Mouse (Mus musculus) right cerebral cortex, postnatal 36 days (tissue): ENCODE results near the gene Sgca.
A peak's percentile ranks its signal among the peaks of the same experiment; 100 is the strongest.

Experiments
- DNase-seq, 2 experiments: peaks; one replicate each; pipeline ENCODE4 v3.0.0; 2022; ENCODE audit warnings: low spot score in 2 of 2, mixed read lengths in 1 of 2

The Sgca gene

DNA sequence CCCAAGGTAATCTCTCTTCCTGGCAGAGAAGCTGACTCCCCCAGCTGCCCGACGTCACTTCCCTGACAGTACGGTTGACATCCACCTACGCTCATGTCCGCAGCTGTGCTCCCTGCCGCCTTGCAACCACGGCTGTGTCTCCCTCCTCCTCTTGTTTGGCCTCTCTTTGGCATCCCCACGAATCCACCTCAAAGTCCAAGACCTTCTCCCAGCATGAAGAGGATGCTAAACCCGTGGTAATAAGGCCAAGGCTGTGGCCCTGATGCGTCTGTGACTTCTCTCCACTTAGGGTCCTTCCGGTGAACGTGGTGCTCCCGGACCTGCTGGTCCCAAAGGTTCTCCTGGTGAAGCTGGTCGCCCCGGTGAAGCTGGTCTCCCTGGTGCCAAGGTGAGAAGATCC, 33.1 kb downstream of the Sgca start:
- DNase-seq: no peak

DNA sequence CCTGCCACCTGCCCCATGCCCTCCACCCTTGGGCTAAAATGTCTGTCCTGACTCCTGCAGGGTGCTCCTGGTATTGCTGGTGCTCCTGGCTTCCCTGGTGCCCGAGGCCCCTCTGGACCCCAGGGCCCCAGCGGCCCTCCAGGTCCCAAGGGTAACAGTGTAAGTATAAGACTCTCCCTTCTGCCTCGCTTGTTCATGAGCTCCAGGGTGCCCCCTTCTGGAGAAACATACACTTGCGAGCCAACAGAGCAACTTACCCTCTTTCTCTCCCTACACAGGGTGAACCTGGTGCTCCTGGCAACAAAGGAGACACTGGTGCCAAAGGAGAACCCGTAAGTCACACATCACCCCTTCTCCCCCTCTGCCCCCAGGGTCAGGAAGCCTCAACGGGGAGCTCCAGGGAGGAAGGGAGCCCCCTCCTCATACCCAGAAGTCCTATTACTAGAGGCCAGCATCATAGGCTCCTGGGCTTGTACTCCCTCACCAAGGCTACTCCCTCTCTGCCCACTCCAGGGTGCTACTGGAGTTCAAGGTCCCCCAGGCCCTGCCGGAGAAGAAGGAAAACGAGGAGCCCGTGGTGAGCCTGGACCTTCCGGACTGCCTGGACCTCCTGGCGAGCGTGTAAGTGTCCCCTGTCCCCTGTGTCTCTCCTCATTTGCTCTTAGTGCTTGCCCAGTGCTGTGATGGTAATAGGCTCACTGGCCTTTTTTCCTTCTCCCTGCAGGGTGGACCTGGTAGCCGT, 33.7 kb downstream of the Sgca start:
- no peak for DNase-seq

DNA sequence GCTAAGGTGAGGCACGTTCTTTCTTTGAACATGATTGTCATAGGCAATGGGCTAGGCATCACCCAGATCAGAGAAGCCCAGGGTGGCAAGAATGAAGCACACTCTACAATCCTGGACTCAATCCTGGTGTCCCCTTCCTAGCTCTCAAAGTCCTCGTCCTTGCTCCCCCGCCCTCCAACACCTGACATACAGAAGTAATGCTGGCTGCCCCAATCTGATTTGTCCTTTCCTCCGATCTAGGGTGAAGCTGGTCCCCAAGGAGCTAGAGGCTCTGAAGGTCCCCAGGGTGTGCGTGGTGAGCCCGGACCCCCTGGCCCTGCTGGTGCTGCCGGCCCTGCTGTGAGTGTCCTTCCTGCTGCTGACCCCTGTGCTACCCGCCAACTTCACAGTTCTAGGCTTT, 34.4 kb downstream of the Sgca start:
- no peak for DNase-seq

DNA sequence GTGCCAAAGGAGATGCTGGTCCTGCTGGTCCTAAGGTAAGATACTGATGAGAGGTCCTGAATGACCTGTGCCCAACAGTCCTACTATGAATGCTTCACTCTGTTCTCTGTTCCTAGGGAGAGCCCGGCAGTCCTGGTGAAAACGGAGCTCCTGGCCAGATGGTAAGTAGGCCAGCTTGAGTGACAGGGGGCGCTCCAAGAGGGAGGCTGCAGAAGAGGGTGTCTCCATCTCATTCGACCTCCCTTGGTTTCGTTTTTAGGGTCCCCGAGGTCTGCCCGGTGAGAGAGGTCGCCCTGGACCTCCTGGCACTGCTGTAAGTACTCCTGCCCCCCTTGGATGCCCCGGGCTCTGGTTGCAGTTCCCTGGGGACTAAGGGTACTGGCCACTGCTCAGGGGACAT, 35.0 kb downstream of the Sgca start:
- no peak for DNase-seq

DNA sequence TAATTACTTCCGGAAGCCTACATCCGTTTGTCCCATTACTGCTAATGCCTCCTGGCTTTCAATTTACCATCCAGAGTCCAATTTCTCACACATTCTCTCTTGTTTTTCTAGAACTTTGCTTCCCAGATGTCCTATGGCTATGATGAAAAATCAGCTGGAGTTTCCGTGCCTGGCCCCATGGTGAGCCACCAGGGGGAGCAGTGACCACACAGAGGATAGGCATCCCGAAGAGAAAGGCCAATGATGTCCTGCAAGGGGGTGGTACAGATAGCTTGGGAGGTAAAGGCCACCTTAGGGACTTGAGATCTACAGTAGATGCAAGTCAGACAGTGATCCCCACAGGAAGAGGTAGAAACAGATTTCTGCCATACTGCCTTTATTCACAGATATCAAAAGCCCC, 36.8 kb downstream of the Sgca start:
- peak; percentile 36 for DNase-seq

DNA sequence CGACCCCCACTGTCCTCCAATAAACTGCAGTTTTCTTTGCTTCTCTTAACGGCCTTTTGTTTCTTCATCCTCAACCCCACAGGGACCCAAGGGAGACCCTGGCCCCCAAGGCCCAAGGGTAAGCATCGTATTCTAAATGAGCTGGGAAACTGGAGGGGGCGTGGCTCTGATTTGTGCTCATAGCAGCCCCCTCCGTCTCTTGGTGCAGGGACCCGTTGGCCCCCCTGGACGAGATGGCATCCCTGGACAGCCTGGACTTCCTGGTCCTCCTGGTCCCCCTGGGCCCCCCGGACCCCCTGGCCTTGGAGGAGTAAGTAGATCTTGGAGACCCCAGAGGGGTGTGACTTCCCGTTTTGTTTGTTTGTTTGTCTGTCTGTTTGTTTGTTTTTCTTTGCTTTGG, 37.8 kb downstream of the Sgca start:
- DNase-seq: no peak

DNA sequence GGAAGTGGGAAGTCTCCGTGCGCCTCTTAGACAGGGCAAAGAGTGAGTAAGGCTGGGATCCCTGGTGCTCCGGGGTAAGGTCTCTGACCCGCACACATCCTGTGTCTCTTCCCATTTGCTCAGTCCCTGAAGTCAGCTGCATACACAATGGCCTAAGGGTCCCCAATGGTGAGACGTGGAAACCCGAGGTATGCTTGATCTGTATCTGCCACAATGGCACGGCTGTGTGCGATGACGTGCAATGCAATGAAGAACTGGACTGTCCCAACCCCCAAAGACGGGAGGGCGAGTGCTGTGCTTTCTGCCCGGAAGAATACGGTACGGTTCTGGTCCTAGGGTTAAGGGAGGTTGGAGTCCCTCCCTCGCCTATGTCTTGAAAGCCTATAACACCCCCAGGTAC, 38.3 kb downstream of the Sgca start:
- DNase-seq: no peak

DNA sequence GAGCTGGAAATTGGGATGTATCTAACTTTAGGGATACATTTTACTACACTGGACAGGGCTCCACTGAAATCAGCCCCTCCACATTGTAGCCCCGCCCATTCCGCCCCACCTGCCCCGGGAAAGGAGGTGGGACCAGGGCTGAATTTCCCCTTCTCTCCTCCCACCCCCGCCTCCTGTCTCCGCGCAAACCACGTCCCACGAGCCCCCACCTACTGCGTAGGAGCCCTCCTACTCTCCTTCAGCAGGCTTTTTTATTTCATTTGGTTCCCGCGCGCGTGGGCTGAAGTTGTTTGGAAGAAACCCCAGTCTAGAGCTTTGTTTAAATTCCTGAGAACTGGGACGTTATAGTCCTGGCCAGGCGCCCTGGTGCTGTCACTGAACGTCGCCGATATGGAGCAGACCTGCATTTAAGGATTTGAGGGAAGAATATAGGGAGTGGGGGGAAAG, 38.8 kb downstream of the Sgca start:
- peak; percentile 57 to 68 for DNase-seq

DNA sequence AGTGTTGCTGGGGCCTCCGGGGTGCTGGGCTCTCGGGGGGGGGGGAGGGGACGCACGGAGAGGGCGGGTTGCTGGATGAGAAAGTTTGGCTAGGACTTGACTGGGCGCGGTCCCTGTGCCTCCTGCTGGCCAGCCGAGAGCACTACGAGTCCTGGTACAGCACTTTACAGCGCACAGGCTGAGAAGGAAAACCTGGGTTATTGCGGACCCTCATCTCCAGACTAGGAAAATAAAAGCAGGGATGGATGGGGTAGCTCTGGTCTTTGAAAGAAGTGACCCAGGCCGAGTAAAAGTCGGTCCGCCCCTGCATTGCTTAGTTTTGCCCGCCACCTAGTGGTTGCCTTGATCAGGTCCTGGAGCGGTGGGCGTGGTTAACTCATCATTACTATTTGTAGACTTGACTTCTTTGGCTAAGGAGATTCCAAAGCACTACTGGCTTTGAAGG, 39.3 kb downstream of the Sgca start:
- DNase-seq: peak; percentile 64 to 76

DNA sequence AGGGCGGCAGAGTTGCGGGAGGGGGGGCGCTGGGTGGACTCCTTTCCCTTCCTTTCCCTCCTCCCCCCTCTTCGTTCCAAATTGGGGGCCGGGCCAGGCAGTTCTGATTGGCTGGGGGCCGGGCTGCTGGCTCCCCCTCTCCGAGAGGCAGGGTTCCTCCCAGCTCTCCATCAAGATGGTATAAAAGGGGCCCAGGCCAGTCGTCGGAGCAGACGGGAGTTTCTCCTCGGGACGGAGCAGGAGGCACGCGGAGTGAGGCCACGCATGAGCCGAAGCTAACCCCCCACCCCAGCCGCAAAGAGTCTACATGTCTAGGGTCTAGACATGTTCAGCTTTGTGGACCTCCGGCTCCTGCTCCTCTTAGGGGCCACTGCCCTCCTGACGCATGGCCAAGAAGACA, 40.1 kb downstream of the Sgca start, which contains the start of gene Col1a1:
Gene Col1a1, plus strand, starts transcription at position 180 of the 400 bp plus-strand sequence.
- DNase-seq: no peak

DNA sequence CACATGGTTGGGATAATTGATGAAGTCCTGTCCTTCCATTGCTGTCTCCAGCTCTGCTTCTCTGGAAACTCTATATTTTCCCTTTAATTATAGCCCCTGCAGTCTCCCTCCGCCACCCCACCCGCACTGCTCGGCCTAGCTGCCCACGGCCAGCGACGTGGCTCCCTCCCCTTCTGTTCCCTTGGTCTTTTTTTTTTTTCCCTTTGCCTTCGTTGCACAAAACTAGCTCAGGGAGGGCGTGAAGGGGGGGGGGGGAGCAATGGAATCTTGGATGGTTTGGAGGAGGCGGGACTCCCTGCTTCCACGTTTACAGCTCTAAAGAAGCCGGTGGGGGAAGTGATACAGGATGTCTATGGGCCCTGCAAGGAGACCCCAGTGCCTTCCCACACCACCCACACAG, 41.6 kb downstream of the Sgca start:
- no peak for DNase-seq

DNA sequence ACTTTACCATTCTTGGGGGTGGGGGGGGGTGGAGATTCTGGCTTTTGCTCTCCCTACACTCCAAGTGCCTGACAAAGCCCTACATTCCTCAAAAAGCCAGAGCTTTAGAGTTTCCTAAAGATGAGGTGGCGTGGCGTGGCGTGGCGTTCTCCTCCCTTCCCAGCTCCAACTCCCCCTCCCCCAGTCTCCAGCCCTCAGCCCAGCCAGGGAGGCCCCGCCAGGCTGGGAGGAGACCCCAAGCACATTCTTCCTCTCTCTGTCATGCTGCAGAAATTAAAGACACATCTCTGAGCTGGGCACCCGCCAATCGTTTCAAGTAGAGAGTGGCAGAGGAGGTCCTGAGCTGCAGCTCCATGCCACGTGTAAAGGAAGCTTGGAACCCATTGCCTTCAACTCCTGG, 42.5 kb downstream of the Sgca start:
- no peak for DNase-seq

DNA sequence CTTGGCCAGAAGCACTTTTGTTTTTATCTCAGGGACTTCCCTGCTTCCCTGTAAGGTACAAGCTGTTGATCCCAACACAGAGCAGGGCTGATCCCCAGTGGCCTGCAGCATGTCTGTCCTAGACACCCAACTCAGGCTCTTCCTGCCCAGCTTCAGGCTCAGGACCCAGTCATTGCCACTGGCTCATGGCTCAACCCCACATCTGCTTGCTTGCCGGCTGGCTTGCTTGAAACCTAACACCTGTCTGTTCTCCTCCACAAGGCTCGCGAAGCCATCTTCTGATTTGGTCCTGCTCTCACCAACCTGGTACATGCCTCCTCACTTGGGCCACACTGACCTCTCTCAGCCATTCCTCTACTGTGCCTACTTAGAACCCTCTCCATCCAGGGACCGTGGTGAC, 46.0 kb downstream of the Sgca start:
- no peak for DNase-seq

DNA sequence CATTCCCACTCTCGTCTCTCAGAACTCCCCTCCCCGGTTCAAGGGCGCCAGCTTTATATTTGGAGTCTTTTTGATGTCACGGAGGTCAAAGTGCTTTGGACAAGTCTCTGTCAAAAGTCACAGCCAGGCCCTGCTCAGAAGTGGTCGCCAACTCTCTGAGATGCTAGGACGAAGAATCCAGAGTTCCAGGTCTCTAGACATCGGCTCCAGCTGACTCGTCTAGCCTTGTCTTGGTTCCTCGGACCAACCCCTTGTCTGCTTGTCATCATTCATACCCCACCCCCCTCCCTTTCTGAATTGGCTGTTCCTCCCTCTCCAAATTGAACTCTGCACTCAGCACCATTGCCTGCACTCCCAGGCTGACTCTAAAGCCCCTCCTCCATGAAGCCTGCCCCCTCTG, 46.5 kb downstream of the Sgca start:
- DNase-seq: no peak

DNA sequence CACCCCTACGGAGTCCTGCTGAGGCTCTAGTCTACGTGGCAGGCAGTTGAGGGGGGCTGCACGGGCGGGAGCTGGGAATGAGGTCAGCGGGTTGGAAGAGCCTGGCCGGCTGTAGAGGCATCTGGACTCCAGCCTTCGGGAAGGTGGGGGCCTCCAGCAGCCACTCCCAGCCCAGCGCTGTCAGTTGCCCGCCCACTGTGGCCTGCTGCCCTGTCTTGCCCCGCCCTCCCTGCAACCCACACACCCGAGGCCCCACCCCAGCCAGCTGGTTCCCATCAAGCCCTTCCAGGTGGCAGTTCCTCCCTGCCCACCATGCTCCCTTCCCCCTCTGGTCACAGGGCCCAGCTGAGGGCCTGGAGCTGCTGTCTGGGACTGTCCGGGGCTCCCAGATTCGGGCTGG, 47.3 kb downstream of the Sgca start:
- no peak for DNase-seq

DNA sequence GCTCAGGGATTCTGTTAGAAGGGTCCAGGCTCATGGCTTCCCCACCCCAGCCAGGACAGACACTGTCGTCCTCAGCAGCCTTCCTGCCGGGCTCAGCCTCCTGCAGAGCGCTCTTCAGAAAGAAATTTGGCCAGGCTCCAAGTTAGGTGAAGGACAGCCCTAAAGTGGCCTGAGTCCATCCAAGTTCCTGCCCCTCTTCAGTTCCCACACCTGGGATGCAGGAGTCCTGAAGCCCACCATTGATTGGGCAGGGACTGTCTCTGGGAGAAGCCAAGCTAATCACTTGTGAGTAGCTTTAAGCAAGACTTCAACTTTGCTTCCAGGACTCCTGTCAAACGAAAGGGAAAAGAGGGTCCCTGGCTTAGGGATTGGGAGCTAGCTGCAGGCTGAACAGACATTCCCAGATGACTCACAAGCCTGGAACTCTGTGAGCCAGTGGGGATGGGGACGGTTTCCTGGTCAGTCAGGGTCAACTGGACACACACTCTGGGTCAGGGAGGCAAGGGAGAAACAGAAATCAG, 48.3 kb downstream of the Sgca start:
- DNase-seq: no peak

DNA sequence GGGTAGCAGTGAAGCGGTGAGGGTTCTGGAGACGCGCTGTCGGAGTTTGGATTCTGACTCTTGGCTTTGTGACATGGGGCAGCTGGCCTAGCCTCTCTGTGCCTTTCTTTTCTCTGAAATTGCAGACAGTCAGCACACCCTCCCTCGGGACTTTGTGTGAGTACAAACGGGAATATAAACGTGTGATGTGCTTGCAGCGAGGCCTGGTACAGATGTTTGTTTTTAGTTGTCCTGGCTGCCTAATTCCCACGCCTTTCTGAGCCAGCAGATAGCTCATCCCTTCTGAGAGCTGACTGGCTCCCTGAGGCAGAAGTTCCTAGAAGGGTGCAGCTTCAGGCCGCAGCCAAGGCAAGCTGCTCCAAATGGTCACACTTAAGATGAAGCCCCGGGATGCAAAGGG, 49.7 kb downstream of the Sgca start:
- DNase-seq: no peak

DNA sequence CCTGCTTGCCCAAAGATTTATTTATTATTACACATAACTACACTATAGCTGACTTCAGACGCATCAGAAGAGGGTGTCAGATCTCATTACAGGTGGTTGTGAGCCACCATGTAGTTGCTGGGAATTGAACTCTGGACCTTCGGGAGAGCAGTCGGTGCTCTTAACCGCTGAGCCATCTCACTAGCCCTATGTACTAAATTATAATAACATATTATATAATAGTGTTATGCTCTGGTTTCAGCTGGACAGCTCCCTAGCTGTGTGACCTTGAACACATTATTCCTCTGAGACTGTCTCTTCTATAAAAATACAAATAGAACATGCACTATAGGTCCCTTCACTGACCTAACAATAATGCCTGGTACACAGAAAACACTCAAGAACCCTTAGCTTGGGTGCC, 51.1 kb downstream of the Sgca start:
- DNase-seq: no peak

DNA sequence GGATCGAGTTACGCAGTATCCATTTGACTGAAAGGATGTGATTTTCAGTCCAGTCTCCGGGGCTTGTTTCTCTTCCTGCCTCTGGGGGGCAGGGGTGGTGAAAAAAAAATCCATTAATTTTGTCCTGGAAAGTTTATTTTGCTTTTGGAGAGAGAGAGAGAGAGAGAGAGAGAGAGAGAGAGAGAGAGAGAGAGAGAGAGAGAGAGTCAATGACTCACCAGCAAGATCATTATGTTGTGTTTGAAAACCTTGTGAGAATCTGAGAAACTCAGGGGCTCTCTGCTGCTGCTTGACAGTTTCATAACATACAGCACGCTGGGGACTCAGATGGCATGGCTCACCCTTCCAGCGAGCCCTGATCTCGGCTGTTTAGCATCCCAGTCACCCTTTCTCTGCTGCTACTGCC, 55.1 kb downstream of the Sgca start:
- no peak for DNase-seq

DNA sequence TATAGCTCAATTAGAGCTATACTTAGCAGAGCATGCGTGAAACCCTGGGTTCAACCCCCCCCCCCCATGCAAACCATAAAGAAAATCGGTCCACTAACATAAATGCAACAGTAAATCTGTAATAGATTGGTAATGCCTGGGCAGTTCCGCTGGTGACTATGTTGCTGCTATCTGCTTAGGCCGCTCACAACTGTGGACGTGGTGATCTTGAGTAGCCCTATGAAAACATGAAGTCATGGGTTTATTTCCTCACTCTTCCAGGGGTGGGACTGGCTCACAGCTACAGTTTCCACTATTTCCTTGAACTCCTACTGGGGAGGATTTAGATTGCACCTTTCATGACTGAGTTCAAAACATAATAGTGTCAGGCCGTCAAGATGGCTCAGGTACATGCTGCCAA, 58.4 kb downstream of the Sgca start:
- DNase-seq: no peak

DNA sequence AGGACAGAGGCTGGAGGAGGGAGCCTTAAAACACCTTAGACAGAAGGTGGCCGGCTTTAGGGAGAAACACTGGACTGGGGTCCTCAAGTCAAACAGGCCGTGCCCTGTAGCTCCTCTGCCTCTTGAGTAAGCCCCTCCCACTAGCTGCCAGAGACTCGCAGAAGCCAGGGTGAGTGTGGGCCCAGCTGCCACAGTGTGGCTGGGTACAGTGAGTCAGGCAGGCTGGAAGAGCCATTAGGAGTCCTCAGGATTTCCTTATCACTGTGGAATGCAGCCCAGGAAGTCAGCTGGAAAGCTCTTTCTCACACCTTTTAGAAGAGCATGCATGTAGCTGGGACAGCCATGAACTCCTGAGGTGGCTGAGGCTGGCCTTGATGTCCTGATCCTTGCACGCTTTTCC, 59.6 kb downstream of the Sgca start:
- DNase-seq: no peak

DNA sequence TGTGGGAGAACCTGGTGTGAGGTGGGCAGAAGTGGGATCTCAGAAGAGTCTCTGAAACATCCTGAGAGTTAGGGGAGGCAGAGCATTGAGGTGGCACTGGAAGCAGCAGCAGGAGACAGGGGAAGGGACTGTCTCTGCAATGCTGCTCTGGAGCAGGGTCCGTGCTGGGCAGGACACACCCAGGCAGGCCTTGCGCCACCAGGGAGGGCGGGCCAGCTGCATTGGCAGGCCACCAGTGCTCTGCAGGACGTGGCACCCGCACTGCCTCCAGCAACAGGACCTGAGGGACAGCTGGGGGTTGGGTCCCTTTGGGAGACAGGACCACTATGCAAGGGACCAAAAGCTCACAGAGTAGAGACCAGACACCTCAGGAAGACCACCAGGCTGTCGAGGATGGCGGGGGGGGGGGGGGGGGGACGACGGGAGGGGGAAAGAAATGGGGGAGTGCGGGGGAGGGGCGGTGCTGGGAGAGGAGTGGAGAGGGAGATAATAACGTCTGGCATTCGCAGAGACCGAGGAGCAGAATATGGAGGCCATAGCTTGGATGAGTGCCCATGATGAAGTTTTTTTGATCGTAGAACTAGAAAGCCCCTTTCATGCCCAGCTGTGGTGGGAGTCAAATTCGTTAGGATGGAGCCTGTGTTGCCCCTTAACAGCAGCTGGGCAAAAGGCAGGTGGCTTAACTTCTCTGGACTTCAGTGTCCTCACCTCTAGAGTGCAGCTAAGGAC, 60.3 kb downstream of the Sgca start:
- no peak for DNase-seq
